Mouse (Mus musculus) kidney, postnatal 14 days (tissue): ENCODE data around the gene Olfr316.
"Not testable (repeated sequence)": the region's sequence is repeated elsewhere in the genome, so short reads cannot be mapped to it uniquely, and the experiment has no call there.

ENCODE experiments used
- DNase-seq: peaks from one replicate; pipeline ENCODE4 v3.0.0; 2022; ENCODE audit warnings: mixed read lengths

Gene Olfr316

DNA sequence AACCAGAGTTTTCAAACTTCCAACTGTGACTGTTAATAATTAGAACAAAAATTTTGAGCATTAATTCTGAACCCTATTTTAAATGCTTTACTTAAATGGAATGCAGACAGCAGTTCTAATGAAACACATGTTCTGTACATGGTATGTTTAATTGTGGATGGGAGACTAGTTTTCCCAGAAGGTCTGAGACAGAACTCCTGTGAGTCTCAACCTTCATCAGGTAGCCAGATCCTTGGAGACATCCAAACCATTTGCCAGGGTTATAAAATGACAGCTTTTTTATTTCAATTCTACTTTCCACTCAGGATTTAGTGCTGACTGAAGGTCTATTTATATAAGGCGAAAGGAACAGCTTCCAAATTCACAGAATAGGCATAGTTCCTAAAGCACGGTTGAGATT, at the start of gene Olfr316:
TSS of gene Olfr316 (plus strand) at position 301 of the 400 bp plus-strand sequence.
- no peak for DNase-seq

DNA sequence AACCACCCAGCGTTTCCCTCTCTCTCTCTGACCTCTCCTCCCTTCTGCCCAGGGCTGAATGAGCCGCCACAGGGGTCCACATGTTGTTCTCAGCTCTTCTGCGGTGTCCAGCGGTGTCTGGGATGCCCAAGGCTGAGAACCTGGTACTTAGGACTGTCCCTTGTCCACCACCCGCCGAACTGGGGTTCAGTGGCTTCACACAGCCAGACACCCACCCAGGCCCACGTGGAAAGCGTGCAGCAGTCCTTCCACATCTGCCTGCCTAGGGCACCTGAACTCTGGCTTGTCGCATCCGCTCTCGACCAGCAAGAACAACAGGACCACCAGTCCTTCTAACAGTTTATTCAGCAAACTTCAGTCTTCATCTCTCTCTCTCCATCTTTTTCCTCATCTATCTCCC, 43.4 kb upstream of the Olfr316 start:
- no peak for DNase-seq

DNA sequence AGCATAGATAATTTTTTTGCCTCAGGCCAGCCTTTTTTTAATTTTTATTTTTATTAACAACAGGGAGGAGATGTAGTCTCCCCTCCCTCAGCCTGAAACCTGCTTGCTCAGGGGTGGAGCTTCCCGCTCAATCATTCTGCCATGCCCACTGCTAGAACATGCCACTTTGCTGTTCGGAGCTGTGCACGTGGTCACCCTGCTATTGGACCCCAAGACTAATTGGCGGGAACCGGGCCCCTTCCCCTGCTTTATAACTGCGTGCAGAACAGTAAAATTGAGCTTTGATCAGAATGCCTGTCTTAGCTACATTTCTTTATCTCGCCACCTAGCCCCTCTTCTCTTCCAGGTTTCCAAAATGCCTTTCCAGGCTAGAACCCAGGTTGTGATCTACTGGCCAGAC, 34.8 kb upstream of the Olfr316 start:
- not testable (repeated sequence) for DNase-seq

DNA sequence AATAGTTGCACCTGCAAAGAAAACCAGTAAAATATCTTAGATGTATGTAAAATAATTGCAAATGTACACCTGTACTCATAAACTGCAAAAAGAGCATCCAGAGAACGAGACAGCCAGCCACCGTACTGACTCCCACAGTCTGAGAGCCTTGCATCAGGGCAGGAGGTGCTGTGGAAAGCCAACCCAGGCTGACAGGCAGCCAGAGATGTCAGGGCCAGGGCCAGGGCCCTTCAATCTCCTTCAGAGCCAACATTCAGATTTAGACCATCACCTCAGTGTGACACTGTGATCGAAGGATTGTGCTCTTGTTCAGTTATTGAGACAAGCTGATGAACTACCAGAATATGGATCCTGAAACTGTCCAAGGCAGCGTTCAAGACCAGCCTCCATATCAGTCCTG, 32.8 kb upstream of the Olfr316 start:
- DNase-seq = no peak

DNA sequence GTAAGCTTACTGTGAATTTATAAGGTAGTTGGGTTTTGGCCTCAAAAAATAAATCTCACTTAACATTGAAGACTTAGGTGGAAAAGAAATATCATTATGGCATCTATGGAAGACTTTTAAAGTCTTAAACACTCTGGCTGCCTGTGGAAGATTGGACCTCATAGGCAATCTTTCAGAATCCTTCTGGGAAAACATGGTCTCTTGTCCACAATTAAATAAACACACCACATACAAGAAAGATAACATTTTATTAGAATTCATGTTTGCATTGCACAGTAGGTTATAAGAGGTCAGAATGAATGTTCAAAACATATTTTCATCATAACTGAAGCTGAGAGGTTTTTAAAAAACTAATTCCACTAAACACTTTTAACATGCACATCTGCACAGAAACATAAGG, 28.6 kb upstream of the Olfr316 start, which contains the start of gene Olfr318:
TSS of gene Olfr318 (minus strand) at position 101 of the 400 bp plus-strand sequence.
- no peak for DNase-seq

DNA sequence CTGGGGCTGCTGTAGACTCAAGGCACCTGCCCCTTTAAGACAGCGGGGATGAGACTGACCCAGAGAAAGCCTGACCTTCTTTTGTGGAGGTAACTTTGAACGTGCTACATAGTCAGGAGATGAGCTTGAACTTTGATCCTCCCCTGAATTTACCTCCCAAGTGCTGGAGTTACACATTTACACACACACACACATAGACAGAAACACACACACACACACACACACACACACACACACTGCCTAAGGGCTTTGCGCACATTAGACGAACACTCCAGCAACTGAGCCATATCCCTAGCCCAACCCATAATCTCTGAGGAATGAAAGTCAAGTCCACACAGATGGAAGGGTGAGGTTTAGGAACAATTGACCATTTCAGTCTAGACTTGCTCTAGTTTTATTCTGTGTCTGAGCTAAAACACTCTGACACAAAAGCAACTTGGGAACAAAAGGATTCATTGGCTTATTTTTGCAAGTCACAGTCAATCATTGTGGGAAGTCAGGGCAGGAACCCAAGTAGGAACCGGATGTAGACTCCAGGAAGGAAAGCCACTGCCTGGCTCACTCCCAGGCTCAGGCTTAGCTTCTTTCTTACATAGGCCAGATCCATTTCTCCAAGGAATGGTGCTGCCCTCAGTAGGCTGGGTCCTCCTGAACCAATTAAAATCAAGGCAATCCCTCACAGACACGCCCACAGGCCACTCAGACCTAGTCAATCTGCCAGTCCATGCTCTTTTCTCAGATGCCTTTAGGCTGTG, 24.5 kb upstream of the Olfr316 start:
- peak; percentile 41 for DNase-seq

DNA sequence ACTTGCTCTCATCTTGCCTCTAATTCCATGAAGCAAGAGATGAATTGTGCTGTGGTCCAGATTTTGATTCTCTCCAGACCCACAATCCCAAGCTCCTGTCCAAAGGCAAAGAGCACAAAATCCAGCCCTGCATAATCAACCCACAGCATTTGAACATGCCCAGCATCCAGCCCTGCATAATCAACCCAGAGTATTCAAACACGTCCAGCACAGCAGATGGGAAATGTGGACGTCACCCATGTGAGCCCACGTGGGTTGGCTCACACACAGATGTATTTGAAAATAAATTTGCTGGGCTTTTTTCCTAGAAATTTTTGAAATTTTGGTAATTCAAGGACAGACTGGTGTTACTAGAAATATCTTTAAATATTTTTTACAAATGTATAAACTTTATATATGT, 19.2 kb upstream of the Olfr316 start:
- DNase-seq = no peak

DNA sequence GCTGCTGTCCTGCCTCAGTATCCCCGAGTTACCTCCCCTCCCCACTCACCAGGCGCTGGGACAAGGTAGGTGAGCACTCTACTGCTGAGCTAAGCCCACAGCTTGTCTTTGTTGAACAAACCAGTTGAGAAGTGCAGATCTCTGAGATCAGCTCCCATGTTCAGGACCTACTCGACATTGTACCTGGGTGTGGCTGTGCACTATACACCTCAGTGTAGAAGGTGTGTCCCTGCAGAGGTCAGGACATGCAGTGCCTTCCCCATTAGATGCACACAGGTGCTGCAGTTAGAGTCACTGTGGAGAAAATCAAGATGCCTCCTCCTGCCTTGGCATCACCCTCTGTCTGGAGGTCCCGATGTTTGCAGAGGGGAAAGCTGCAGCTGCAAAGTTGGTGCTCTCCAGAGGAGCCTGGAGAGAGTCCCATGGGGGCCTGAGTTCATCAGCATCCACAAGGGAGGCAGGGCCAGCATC, 13.7 kb upstream of the Olfr316 start, which contains the start of gene Olfr317:
TSS of gene Olfr317 (minus strand) at position 421 of the 471 bp plus-strand sequence.
- DNase-seq = no peak

DNA sequence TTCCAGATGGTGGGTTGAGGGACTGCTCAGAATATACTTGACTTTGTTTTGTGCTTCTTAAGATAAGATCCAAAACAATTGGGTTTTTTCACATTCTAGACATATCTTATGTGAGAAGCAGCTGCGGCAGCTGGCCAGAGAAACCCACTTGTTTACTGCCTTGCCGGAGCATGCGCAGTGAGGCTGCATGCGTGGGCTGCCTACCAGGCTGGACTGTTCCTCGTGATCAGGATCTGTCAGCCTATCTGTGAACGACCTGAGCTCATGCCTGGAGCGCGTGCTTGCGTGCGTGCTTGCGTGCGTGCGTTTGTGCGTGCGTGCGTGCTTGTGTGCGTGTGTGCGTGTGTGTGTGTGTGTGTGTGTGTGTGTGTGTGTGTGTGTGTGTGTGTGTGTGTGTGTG, 1.4 kb upstream of the Olfr316 start:
- DNase-seq = not testable (repeated sequence)

DNA sequence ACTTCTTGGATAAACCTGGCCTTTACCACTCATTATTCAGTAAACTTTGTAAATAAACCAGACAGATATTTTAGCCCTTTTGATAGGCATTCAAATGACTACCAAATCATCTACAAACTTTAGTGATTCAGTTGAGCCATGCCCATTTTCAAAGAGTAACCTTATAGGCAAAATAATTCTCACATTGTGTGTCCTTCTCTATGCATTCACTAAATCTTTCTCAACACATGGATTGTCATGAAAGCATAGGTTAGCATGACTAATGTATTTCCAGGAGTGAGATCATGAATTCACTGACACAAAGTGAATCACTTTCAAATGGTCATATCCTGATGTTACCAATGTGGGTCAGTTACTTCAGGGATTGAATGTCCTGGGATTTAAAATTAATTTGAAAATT, 20.4 kb downstream of the Olfr316 start, which contains the start of gene Olfr315:
TSS of gene Olfr315 (plus strand) at position 301 of the 400 bp plus-strand sequence.
- DNase-seq = no peak

DNA sequence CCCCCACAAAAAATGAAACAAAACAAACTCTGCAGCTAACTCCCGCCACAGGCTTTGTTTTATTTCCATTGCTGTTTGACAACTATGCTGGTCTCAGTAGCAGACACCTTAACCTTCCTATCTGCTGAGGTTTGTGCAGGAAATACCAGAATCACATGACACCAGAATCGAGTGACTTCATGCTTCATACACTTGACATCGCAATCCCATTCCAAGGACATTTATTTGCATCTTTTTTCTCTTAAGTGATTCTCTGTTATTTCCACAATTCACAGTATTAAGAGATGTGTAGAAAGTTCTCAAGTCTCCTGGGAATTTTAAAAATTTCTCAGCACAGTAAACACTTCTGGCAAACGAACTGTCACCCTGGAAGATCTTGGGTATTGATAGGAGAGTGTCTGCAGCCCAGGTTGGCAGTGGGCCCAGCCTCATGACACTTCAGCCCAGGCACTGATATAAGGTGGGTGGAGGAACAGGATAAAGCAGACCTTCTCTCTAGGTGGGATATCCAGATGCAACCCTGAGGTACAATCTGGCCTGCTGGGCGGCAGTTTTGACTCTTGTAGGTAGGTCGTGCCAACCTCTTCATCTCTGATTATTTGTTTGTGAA, 30.1 kb downstream of the Olfr316 start, which contains the start of gene Olfr314:
TSS of gene Olfr314 (plus strand) at position 473 of the 610 bp plus-strand sequence.
- DNase-seq = no peak

DNA sequence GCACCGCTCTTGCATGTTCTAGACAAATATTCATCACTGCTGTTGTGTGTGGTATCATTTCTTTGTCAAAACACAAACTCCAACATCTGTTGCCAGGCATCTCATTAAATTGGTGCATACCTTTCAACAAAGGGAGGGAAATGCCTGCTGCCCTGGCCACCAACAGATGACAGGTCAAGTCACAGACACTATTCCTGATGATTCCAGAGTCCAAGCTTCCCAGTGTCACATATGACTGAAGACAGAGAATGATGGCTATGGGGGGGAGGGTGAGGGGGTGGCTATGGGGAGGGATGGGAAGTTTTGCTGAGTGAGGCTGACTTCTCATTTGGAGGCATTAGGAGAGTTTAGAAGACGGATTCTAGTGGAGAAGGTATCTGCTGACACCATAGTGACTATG, 31.6 kb downstream of the Olfr316 start:
- DNase-seq = no peak

DNA sequence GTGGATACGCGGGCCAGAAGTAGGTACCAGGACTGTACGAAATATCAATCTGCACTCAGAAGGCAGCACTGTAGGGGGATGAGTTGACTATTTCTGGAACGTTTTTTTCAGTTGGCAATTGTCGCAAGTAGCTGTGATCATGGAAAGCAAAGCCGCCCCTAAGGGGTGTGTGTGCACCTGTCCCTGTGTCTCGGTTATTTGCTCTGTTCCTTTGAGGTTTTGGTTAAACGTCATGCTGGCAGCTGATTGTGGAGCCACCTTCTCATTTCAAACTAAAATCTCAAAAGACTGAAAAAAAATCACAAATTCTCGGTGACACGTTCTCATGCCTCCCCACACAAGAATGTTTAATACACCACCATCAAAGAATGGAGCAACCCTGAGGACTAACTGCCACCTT, 35.1 kb downstream of the Olfr316 start:
- no peak for DNase-seq

DNA sequence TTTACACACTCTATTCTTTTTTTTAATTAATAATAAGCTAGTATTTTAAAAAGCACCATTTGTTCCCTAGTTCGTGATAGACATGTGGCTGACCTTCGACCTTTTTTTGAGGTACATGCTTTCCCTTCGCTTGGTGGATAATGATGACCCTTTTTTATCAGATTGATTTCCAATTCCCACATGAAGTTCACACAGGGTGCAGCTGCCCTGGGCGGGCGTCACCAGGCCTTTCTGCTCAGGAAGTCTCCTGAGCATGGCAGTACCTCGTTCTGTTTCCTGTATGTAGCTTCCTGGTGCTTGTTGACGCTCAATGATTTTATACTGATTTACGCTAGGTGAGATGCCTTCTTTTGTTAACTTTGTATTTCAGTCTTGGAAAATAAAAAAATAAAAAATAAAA, 35.8 kb downstream of the Olfr316 start:
- no peak for DNase-seq

DNA sequence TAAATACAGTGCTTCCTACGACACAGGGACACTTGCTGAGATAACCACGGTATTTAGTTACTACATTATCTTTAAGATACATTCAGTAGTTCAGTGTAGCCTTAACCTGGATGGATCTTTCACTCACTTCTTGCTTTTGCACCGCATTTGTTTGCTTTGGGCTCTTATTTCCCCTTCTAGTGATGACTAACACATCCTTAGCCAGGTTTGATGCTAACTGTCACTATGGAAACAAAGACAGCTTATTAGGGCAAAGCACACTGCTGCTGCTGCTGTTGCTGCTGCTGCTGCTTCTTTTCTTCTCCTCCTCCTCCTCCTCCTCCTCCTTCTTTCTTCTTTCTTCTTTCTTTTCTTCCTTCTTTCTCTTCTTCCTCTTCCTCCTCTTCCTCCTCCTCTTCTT, 37.0 kb downstream of the Olfr316 start:
- DNase-seq = no peak

DNA sequence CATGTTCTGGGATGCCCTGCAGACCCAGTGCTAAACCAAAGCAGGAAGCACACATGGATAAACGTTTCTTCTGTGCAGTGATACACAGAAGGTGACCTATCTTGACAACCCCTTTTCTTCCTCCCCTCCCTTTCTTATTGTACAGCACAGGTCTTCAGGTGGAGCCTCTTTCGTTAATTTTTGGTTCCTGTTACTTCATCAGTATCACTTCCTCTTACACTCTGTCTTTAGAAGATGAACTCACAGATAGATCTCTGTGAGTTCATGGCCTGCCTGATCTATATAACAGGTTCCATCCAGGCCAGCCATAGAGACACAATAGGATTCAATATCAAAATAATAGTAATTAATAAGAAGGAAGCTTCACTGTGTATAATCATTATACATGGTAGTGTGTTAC, 37.5 kb downstream of the Olfr316 start:
- no peak for DNase-seq

DNA sequence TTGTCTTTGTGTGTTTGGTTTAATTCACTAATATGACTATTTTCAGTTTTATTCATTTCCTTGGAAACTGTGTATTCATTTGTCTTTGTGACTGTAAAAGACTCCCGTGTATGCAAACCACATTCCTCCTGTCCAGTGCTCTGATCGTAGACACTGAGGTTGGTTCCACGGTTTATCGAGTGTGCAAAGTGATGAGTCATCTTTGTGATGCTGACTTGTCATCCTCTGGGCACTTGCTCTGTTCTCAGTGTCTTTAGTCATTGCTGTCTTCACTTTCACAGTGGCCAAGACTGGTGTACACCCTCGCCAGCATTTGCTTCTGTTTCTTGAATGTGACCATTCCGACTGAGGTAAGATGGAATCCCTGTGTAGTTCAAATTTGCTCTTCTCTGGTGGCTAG, 38.1 kb downstream of the Olfr316 start:
- no peak for DNase-seq

DNA sequence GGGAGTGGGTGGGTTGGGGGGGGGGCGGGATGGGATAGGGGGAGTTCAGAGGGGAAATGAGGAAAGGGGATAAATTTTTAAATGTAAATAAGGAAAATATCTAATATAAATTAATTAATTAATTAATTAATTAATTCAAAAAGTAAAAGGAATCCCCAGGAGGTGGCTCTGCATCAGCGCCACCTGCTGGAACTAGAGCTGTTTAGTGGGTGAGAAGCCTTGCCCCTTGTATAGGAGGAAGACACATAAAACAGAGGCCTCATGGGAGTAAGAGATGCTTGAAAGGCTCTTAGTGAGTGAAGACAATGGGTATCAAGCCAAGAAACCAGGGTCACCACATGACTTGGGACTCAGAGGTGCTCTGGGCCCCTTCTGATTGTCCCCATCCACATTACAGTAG, 43.3 kb downstream of the Olfr316 start:
- DNase-seq = no peak

DNA sequence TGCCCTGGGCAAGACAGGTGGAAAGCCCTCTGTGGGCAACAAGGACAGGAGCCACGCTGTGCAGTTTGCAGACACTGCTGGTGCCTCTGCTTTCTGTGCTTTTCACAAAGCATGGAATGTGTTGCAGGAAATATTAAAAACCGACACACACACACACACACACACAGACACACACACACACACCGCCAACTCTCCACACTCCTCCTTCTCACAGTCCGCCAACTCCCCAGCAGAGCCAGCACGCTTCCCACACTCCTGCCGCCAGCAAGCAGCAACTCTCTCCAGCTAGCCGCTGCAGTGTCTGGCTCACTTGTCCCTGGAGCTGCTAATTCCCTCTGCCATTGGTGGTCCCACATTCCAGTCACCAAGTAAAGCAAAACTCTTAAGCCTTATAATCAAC, 44.3 kb downstream of the Olfr316 start:
- no peak for DNase-seq

DNA sequence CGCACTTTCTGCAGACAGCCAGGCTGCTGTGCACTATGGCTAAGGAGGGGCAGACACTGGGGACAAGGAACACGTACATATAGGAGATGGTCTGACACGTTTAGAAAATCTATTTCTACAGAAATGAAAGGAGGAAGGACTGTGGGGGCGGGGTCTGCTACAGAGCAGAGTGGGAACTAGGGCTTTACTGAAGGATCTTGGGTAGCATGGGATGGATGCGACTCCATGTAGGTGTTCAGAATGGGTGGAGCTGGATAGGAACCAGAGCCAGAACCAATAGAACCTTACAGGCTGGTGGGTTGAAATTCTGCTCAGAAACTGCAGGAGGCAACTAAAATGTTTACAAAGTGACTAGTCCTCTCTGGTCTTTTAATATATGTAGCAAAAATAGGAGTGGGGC, 47.2 kb downstream of the Olfr316 start:
- DNase-seq = no peak

DNA sequence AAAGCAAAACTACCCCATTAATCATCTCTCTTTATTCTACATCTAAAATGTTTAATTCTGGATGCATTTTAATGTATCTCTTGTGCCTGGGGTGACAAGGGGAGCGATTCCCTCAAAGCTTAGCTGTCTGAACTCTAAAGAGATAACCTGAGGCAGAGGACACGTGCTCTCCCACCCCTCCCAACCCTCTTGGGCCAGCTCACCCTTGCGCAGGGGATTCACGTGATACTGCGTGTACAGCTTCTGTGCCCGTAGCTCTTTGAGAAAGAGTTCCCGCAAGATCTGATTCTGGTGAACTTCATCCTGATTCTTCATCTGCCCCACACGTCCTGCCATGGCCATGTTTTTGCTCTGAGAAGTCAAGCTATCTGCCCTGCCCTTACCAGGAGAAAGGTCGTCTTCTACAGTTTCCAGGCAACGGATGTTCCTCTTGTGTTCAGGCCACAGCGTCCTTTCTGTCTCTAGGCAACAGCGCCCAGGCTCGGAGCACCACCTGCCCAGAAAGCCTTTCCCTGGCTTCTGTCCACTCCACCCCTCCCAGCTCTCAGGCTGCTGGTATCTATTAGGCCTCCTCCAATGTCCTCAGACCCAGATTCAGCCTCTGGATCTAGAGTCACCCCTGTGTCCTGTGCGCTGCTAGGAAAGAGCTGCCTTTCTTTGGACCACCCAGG, 49.2 kb downstream of the Olfr316 start, which contains the start of gene Fam183b:
TSS of gene Fam183b (minus strand) at position 403 of the 671 bp plus-strand sequence.
- DNase-seq = no peak

DNA sequence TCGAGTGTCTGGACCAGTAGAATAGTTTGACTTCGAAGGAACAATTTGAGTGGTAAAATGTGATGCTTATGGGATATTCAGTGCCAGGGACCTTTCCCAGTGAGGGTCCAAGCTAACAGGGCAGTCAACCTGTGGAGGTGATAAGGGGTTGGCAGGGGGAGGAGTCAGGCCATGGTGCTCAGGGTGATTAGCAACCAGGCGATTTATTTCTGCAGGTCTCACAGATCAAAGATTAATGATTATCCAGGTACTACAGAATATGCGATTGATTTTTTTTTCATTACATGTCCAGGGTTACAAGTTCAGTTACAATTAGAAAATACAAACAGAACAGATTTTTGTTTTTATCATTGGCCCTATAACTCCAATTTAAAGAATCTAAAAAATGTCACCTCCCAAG, 51.3 kb downstream of the Olfr316 start:
- DNase-seq = no peak

DNA sequence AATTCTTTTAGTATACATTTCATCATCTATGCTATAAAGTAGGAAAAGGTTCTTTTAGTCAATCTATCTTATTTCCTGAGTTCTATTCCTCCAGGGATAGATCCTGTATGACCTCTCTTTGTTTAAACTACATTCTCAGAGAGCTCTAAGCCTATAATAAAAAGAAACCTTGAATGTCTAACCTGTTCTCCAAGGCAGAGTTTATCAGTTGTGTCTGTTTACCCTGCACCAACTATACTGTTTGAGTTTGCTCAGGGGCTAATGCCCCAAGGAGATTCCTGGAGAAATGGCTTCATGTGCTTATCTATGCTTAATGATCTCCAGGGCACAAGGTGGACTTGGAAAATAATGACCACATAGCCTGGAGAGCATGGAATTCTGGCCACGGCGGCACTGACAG, 51.9 kb downstream of the Olfr316 start:
- no peak for DNase-seq
